Mouse (Mus musculus): ENCODE measurements around the gene Fam163b. TPM values are rescaled to one million over a fixed set of nuclear protein-coding genes. Genes with fewer than 3 reads are reported as not detected.

The Fam163b gene
- total RNA-seq, 2 experiments from 2014 or later = 4.0 to 5.0 TPM

Other genes with a start within 250 kb of the Fam163b start
- 10 to 100 TPM; 31.1 to 31.7 TPM for gene Surf6, start 239.6 kb downstream of the Fam163b start, total RNA-seq (2021)
- 10 to 100 TPM; 61.2 to 65.8 TPM for gene Med22, start 231.8 kb downstream of the Fam163b start, total RNA-seq (2021)
- 100 to 1,000 TPM; 585 to 598 TPM for gene Rpl7a, start 231.7 kb downstream of the Fam163b start, total RNA-seq (2021)
- 10 to 100 TPM; 42.6 to 43.6 TPM for gene Surf2, start 226.1 kb downstream of the Fam163b start, total RNA-seq (2021)
- gene Surf1, start 226.0 kb downstream of the Fam163b start, total RNA-seq (2021) = 100 to 1,000 TPM in 1 of 2 experiments, 10 to 100 TPM in 1; 90.9 to 103 TPM
- gene Surf4, start 208.6 kb downstream of the Fam163b start, total RNA-seq (2021) = 100 to 1,000 TPM; 151 to 163 TPM
- under 1 TPM; 0.31 to 0.73 TPM for gene Stkld1, start 208.4 kb downstream of the Fam163b start, total RNA-seq (2021)
- gene Rexo4, start 178.1 kb downstream of the Fam163b start, total RNA-seq (2021) = 10 to 100 TPM; 40.7 to 43.0 TPM
- under 1 TPM; 0.08 to 0.85 TPM for gene Adamts13, start 169.1 kb downstream of the Fam163b start, total RNA-seq (2021)
- gene Cacfd1, start 132.6 kb downstream of the Fam163b start, total RNA-seq (2021) = 10 to 100 TPM; 49.8 to 53.7 TPM
- gene Slc2a6, start 114.5 kb downstream of the Fam163b start, total RNA-seq (2021) = 1 to 10 TPM; 1.3 TPM
- 1 to 10 TPM in 1 of 2 experiments, under 1 TPM in 1; 0.59 to 1.8 TPM for gene Mymk, start 70.3 kb downstream of the Fam163b start, total RNA-seq (2021)
- gene Adamtsl2, start 63.1 kb downstream of the Fam163b start, total RNA-seq (2021) = 10 to 100 TPM in 1 of 2 experiments, 1 to 10 TPM in 1; 9.6 to 13.5 TPM
- gene Dbh, start 22.7 kb upstream of the Fam163b start, total RNA-seq (2021) = 100 to 1,000 TPM; 515 to 549 TPM
- gene Sardh, start 105.8 kb upstream of the Fam163b start, total RNA-seq (2021) = 10 to 100 TPM; 33.3 to 44.3 TPM

All from adrenal gland, postnatal 4 days (tissue).